Comparison of ENCODE assay signal across 17 mouse cellular contexts in the genomic region with DNA sequence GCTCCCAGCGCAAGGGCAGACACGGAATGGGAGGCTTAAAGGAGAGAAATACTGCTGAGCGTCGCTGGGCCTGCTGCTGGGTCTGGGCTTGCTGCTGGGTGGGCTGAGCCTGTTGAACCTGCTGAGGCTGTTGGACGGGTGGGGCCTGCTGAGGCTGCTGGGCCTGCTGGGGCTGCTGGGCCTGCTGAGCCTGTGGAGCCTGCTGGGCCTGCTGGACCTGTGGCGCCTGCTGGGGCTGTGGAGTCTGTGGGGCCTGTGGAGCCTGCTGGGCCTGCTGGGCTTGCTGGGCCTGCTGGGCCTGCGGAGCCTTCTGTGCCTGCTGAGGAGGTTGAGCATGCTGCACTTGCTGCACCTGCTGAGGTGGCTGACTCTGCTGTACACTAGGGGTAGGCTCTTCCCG. TPM values are rescaled to one million over a fixed set of nuclear protein-coding genes. Genes with fewer than 3 reads are reported as not detected.
DNase-seq lines count a peak whose midpoint lies in the region; ATAC-seq and TF ChIP-seq lines count a peak whose summit lies in the region.
"Had no signal": no experiment of that assay in that cellular context is flagged by ENCODE, and none has a peak within 500 bp of the region (broad histone marks: within the 10 kb centered on the region; RNA-seq: fewer than 3 reads in every experiment).

No protein-coding gene starts in this region.

- H3K36me3 ChIP-seq in lung, postnatal 0 days (ENCODE audit: insufficient read depth, low read length) = no peaks in the 10 kb centered on the region
- H3K36me3 ChIP-seq in embryonic facial prominence, embryonic 13.5 days = peaks cover 62% of the 10 kb centered on the region
- peaks cover 10% of the 10 kb centered on the region for H3K36me3 ChIP-seq in stomach, embryonic 16.5 days (ENCODE audit: control insufficient read depth, insufficient read depth, low read length)
- H3K36me3 ChIP-seq in midbrain, embryonic 15.5 days (replicated peaks) = peaks cover 26% of the 10 kb centered on the region; the same call in 1 of the 2 replicates

- 61% methylated on average over 8 of the region's 8 CpGs for WGBS in lung, postnatal 0 days
- 53% methylated on average over 8 of the region's 8 CpGs for WGBS in embryonic facial prominence, embryonic 13.5 days
- WGBS in stomach, embryonic 16.5 days = 64% methylated on average over 8 of the region's 8 CpGs
- 54% methylated on average over 8 of the region's 8 CpGs for WGBS in midbrain, embryonic 15.5 days

- H3K4me2 ChIP-seq in lung, postnatal 0 days (replicated peaks; ENCODE audit: low read depth, low read length) = no peak overlapping the region
- no peak overlapping the region for H3K4me2 ChIP-seq in embryonic facial prominence, embryonic 13.5 days
- no peak overlapping the region for H3K4me2 ChIP-seq in stomach, embryonic 16.5 days (ENCODE audit: low read depth, low read length)
- no peak overlapping the region for H3K4me2 ChIP-seq in midbrain, embryonic 15.5 days
- H3K4me2 ChIP-seq: heart, embryonic 12.5 days had no signal

- no peak for DNase-seq in frontal cortex, postnatal 36 days (ENCODE audit: low spot score in 2 of 2)
- DNase-seq in lung, postnatal 0 days (ENCODE audit: low spot score) = no peak
- no peak for DNase-seq in lung, adult 18-20 months
- no peak for DNase-seq in gastrocnemius, adult 2 months
- DNase-seq: gastrocnemius, postnatal 25 days; heart, postnatal 4 days; midbrain, embryonic 14.5 days had no signal

- no peak overlapping the region for H3K27ac ChIP-seq in lung, postnatal 0 days (ENCODE audit: low read length)
- no peak overlapping the region for H3K27ac ChIP-seq in embryonic facial prominence, embryonic 13.5 days
- no peak overlapping the region for H3K27ac ChIP-seq in stomach, embryonic 16.5 days (ENCODE audit: low read length)
- no peak overlapping the region for H3K27ac ChIP-seq in gastrocnemius, adult 2 months
- H3K27ac ChIP-seq in midbrain, embryonic 15.5 days = no peak overlapping the region
- H3K27ac ChIP-seq: left cerebral cortex, adult 2 months; macrophage had no signal

- no peaks in the 10 kb centered on the region for H3K9me3 ChIP-seq in lung, postnatal 0 days (ENCODE audit: low read length)
- H3K9me3 ChIP-seq in embryonic facial prominence, embryonic 13.5 days = no peaks in the 10 kb centered on the region
- no peaks in the 10 kb centered on the region for H3K9me3 ChIP-seq in stomach, embryonic 16.5 days (replicated peaks; ENCODE audit: control insufficient read depth, low read length)
- H3K9me3 ChIP-seq in midbrain, embryonic 15.5 days = no peaks in the 10 kb centered on the region
- H3K9me3 ChIP-seq: heart, embryonic 12.5 days had no signal

- no peak overlapping the region for H3K9ac ChIP-seq in lung, postnatal 0 days (replicated peaks; ENCODE audit: low read depth)
- H3K9ac ChIP-seq in embryonic facial prominence, embryonic 13.5 days = no peak overlapping the region
- H3K9ac ChIP-seq in stomach, embryonic 16.5 days (ENCODE audit: low read length) = no peak overlapping the region
- H3K9ac ChIP-seq in midbrain, embryonic 15.5 days = no peak overlapping the region
- H3K9ac ChIP-seq: heart, embryonic 12.5 days had no signal

- 0 out of 2 replicates have a peak, but pooled peaks have one; percentile 17 for ATAC-seq in frontal cortex, adult (ENCODE audit: low TSS enrichment)
- peak; percentile 64 for ATAC-seq in lung, postnatal 0 days
- ATAC-seq in embryonic facial prominence, embryonic 13.5 days (ENCODE audit: insufficient number of reproducible peaks, insufficient read depth, low FRiP score, low TSS enrichment, low read depth) = peak; percentile 82
- ATAC-seq in stomach, embryonic 16.5 days (ENCODE audit: insufficient read depth, low FRiP score) = peak; percentile 85
- no peak for ATAC-seq in midbrain, embryonic 15.5 days (replicated peaks)
- ATAC-seq: inflammation-experienced regulatory T-cells, adult 6 months had no signal

- TF ChIP-seq CTCF in lung, postnatal 0 days (IDR thresholded peaks at IDR 0.05) = no peak
- no peak for TF ChIP-seq CTCF in gastrocnemius, adult 2 months (IDR thresholded peaks at IDR 0.05)

- intact Hi-C loops in gastrocnemius, adult 2 months (cut with DNase I) = no loop called here

- no peak for TF ChIP-seq EP300 in lung, postnatal 0 days (IDR thresholded peaks at IDR 0.05)

- no peaks in the 10 kb centered on the region for H3K4me1 ChIP-seq in lung, postnatal 0 days (ENCODE audit: insufficient read depth, low read depth, low read length)
- H3K4me1 ChIP-seq in embryonic facial prominence, embryonic 13.5 days = no peaks in the 10 kb centered on the region
- H3K4me1 ChIP-seq in stomach, embryonic 16.5 days (ENCODE audit: control insufficient read depth, insufficient read depth, low read length) = no peaks in the 10 kb centered on the region
- no peaks in the 10 kb centered on the region for H3K4me1 ChIP-seq in midbrain, embryonic 15.5 days
- H3K4me1 ChIP-seq: heart, embryonic 12.5 days had no signal

- H3K4me3 ChIP-seq in lung, postnatal 0 days (ENCODE audit: low read depth, low read length) = no peak overlapping the region
- no peak overlapping the region for H3K4me3 ChIP-seq in embryonic facial prominence, embryonic 13.5 days
- no peak overlapping the region for H3K4me3 ChIP-seq in stomach, embryonic 16.5 days (replicated peaks; ENCODE audit: low read length)
- no peak overlapping the region for H3K4me3 ChIP-seq in gastrocnemius, adult 2 months
- H3K4me3 ChIP-seq in midbrain, embryonic 15.5 days = no peak overlapping the region
- H3K4me3 ChIP-seq: heart, embryonic 12.5 days; left cerebral cortex, adult 2 months had no signal

- no peaks in the 10 kb centered on the region for H3K27me3 ChIP-seq in lung, postnatal 0 days (replicated peaks; ENCODE audit: insufficient read depth, low read length)
- no peaks in the 10 kb centered on the region for H3K27me3 ChIP-seq in embryonic facial prominence, embryonic 13.5 days
- H3K27me3 ChIP-seq in stomach, embryonic 16.5 days (ENCODE audit: control insufficient read depth, insufficient read depth, low read length) = no peaks in the 10 kb centered on the region
- H3K27me3 ChIP-seq in midbrain, embryonic 15.5 days (replicated peaks) = no peaks in the 10 kb centered on the region
- H3K27me3 ChIP-seq: heart, embryonic 12.5 days had no signal

RNA-seq across cellular contexts. Expression of a gene that starts 50.5 kb away (rescaled TPM):
- polyA plus RNA-seq in lung, postnatal 0 days (2015; fragmentation: Nextera tagmentation; extraction: Ambion mirVana) = 0.18 and 0.81 TPM in 2 replicates
- 0.15 TPM in 1 of 2 replicates, not detected in the other for polyA plus RNA-seq in embryonic facial prominence, embryonic 13.5 days (2015; fragmentation: Nextera tagmentation; extraction: Ambion mirVana)
- 0.18 and 0.32 TPM in 2 replicates for polyA plus RNA-seq in stomach, embryonic 16.5 days (2015; fragmentation: Nextera tagmentation; extraction: Ambion mirVana)
- total RNA-seq in gastrocnemius, adult 2 months (2021) = not detected
- 1.4 and 7.2 TPM in 2 replicates for polyA plus RNA-seq in midbrain, embryonic 15.5 days (2015; fragmentation: Nextera tagmentation; extraction: Ambion mirVana)
- total RNA-seq: gastrocnemius, postnatal 25 days; heart, postnatal 4 days; layer of hippocampus, adult 18-20 months had no signal
- polyA plus RNA-seq: heart, embryonic 12.5 days; macrophage; testis, adult 2 months had no signal
